Mouse (Mus musculus): ENCODE data around the gene Ephx3. TPM values are rescaled to one million over a fixed set of nuclear protein-coding genes. Genes with fewer than 3 reads are reported as not detected.

Ephx3 gene
- total and polyA plus RNA-seq, 3 experiments = 0.08 TPM; not detected in 2

DNA sequence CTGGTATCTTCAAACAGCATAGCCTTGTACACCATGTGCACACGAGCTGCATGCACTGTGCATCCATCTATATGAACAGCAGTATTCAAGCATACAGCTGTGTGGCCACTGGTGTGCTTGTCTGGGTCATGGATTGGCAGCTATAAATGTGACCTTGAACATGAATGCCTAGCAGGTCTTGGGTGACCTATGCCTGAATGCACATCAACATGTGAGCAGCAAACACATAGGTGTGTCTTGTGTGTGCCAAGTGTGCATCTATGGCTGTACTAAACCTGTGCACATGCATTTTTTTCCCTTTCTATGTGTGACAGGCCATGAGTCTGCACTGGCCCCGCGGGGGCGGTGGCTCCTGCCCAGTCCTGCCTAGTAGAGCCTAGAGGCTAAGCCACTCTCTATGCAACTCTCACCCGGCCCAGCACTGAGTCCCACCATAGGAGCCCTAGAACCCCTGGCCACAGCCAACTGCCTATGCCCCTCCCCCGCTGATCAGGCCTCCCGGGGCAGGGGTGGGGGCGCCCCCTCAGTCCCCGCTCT, 24.0 kb downstream of the Ephx3 start:
- H3K79me2 ChIP-seq (ENCODE audit: control insufficient read depth, insufficient read depth, low read length, poor library complexity) = no peaks in the 10 kb centered on the region
- H3K36me3 ChIP-seq (ENCODE audit: control insufficient read depth in 1 of 2, insufficient read depth in 2 of 2, low read length in 2 of 2) = peaks cover 0 to 29% of the 10 kb centered on the region in 2 experiments; a peak in 2 of 4 replicates
- TF ChIP-seq MXI1 (IDR thresholded peaks at IDR 0.05; ENCODE audit: low read depth, low read length) = no peak
- TF ChIP-seq USF2 (IDR thresholded peaks at IDR 0.05; ENCODE audit: borderline replicate concordance in 1 of 2, insufficient read depth in 1 of 2, low read depth in 1 of 2, low read length in 2 of 2) = no peak
- TF ChIP-seq JUND (IDR thresholded peaks at IDR 0.05; ENCODE audit: low read depth, low read length) = no peak
- TF ChIP-seq HCFC1 (IDR thresholded peaks at IDR 0.05; ENCODE audit: low read depth, low read length) = no peak
- no peak for TF ChIP-seq ZC3H11A (IDR thresholded peaks at IDR 0.05; ENCODE audit: low read depth, low read length)
- no peak for TF ChIP-seq RCOR1 (IDR thresholded peaks at IDR 0.05; ENCODE audit: low read depth, low read length)
- TF ChIP-seq NRF1 (IDR thresholded peaks at IDR 0.05; ENCODE audit: insufficient read depth, low read depth, low read length, poor library complexity, severe bottlenecking) = no peak
- no peak overlapping the region for H3K4me3 ChIP-seq (ENCODE audit: control insufficient read depth in 1 of 2, insufficient read depth in 1 of 2, low read depth in 2 of 2, low read length in 2 of 2)
- H3K9me3 ChIP-seq (replicated peaks; ENCODE audit: insufficient read depth, low read length) = no peaks in the 10 kb centered on the region
- DNase-seq (ENCODE audit: low read depth, low spot score) = no peak
- no peaks in the 10 kb centered on the region for H3K27me3 ChIP-seq (ENCODE audit: control insufficient read depth in 1 of 2, insufficient read depth in 2 of 2, low read length in 2 of 2)
- no peak overlapping the region for H3K27ac ChIP-seq (ENCODE audit: control insufficient read depth, low read depth, low read length)
- H3K4me1 ChIP-seq (ENCODE audit: control insufficient read depth in 1 of 2, insufficient read depth in 2 of 2, low read length in 2 of 2) = peaks cover 16 to 38% of the 10 kb centered on the region in 2 experiments
- no peak overlapping the region for H3K9ac ChIP-seq (ENCODE audit: control insufficient read depth, low read depth, low read length, poor library complexity, severe bottlenecking)

DNA sequence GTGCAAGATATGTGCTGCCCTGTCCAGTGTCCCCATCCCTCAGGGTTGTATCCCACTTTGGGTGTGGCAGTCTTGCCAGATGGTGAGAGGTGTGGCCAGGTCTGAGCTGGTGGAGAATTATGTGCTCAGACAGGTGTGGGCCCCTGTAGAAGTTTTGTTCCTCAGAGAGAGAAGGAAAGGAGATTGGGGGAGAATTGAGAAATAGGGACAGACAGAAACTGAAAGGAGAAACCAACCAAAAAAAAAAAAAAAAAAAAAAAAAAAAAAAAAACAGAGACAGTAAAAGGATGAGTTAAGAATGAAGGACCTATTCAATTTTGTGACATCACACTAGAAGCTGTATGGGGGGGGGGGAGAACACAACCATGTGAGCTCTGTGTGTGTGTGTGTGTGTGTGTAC, 24.6 kb downstream of the Ephx3 start:
- Histone ChIP-seq H3K4me3 (ENCODE audit: control insufficient read depth in 1 of 2, insufficient read depth in 1 of 2, low read depth in 2 of 2, low read length in 2 of 2) (no peak overlapping the region), H3K36me3 (ENCODE audit: control insufficient read depth in 1 of 2, insufficient read depth in 2 of 2, low read length in 2 of 2) (peaks cover 0 to 28% of the 10 kb centered on the region in 2 experiments; a peak in 2 of 4 replicates), H3K27ac (ENCODE audit: control insufficient read depth, low read depth, low read length) (no peak overlapping the region), H3K79me2 (ENCODE audit: control insufficient read depth, insufficient read depth, low read length, poor library complexity) (no peaks in the 10 kb centered on the region), H3K27me3 (ENCODE audit: control insufficient read depth in 1 of 2, insufficient read depth in 2 of 2, low read length in 2 of 2) (no peaks in the 10 kb centered on the region), H3K4me1 (ENCODE audit: control insufficient read depth in 1 of 2, insufficient read depth in 2 of 2, low read length in 2 of 2) (peaks cover 14 to 35% of the 10 kb centered on the region in 2 experiments), H3K9ac (ENCODE audit: control insufficient read depth, low read depth, low read length, poor library complexity, severe bottlenecking) (no peak overlapping the region), H3K9me3 (replicated peaks; ENCODE audit: insufficient read depth, low read length) (no peaks in the 10 kb centered on the region)
- DNase-seq (ENCODE audit: low read depth, low spot score) = no peak
- TF ChIP-seq ZKSCAN1 (IDR thresholded peaks at IDR 0.05; ENCODE audit: low read depth, low read length) (no peak), MYC (IDR thresholded peaks at IDR 0.05; ENCODE audit: low read depth, low read length) (no peak), MAX (IDR thresholded peaks at IDR 0.05; ENCODE audit: low read length) (no peak), ZNF384 (IDR thresholded peaks at IDR 0.05; ENCODE audit: low read depth, low read length) (peak; percentile 71; the same call in 1 of the 2 replicates), EP300 (IDR thresholded peaks at IDR 0.05; ENCODE audit: low read depth in 1 of 2, low read length in 2 of 2) (no peak)

All from MEL (cell line).